Mouse (Mus musculus) hindbrain, embryonic 15.5 days (tissue): Measurements from ENCODE around the gene Hmbs. TPM values are rescaled to one million over a fixed set of nuclear protein-coding genes. Genes with fewer than 3 reads are reported as not detected.
"Not testable (repeated sequence)": the region's sequence is repeated elsewhere in the genome, so short reads cannot be mapped to it uniquely, and the experiment has no call there.

ENCODE experiments used
- ATAC-seq: fragments of 200-750 bp; cut with Nextera tagmentation; 2 replicates; pipeline ENCODE4 v1.8.0; 2017; ENCODE audit warnings: low read depth, moderate number of reproducible peaks, moderate TSS enrichment; ENCODE audit not compliant: low FRiP score
- H3K27ac ChIP-seq: fragments of 300-500 bp; sonication (generic); replicated peaks from 2 replicates; pipeline ENCODE4 v1.5.1; 2015; ENCODE audit warnings: mild to moderate bottlenecking, inconsistent platforms
- H3K27me3 ChIP-seq: fragments of 300-500 bp; sonication (generic); 2 replicates; pipeline ENCODE4 v1.6.1; 2015; ENCODE audit warnings: control low read depth, inconsistent platforms
- H3K36me3 ChIP-seq: fragments of 300-500 bp; sonication (generic); 2 replicates; pipeline ENCODE4 v1.6.1; 2015; ENCODE audit warnings: control low read depth, inconsistent platforms
- H3K4me1 ChIP-seq: fragments of 300-500 bp; sonication (generic); replicated peaks from 2 replicates; pipeline ENCODE4 v1.6.1; 2015; ENCODE audit warnings: control low read depth, inconsistent platforms
- H3K4me2 ChIP-seq: fragments of 300-500 bp; sonication (generic); 2 replicates; pipeline ENCODE4 v1.6.1; 2015; ENCODE audit warnings: moderate library complexity, mild to moderate bottlenecking, inconsistent platforms
- H3K4me3 ChIP-seq: fragments of 300-500 bp; sonication (generic); 2 replicates; pipeline ENCODE4 v1.5.1; 2015; ENCODE audit warnings: mild to moderate bottlenecking, inconsistent platforms
- H3K9ac ChIP-seq: fragments of 300-500 bp; sonication (generic); 2 replicates; pipeline ENCODE4 v1.6.1; 2015; ENCODE audit warnings: inconsistent platforms
- H3K9me3 ChIP-seq: fragments of 300-500 bp; sonication (generic); 2 replicates; pipeline ENCODE4 v1.6.1; 2016; ENCODE audit warnings: control low read depth, inconsistent platforms
- WGBS: fragments of 180-500 bp; shearing (Covaris S2); methylation state at CpG from one replicate; pipeline ENCODE4 v1.1.7; 2015; 5-methylcytosine and 5-hydroxymethylcytosine counted together
- polyA plus RNA-seq: library from polyadenylated mRNA; unstranded; fragments of >200 nt; fragmentation: Nextera tagmentation; extraction: Ambion mirVana; gene quantifications from 2 replicates; pipeline ENCODE4 v1.2.1, GENCODE M21; 2015

Hmbs gene
- 64.8 and 64.9 TPM in 2 replicates for polyA plus RNA-seq

DNA sequence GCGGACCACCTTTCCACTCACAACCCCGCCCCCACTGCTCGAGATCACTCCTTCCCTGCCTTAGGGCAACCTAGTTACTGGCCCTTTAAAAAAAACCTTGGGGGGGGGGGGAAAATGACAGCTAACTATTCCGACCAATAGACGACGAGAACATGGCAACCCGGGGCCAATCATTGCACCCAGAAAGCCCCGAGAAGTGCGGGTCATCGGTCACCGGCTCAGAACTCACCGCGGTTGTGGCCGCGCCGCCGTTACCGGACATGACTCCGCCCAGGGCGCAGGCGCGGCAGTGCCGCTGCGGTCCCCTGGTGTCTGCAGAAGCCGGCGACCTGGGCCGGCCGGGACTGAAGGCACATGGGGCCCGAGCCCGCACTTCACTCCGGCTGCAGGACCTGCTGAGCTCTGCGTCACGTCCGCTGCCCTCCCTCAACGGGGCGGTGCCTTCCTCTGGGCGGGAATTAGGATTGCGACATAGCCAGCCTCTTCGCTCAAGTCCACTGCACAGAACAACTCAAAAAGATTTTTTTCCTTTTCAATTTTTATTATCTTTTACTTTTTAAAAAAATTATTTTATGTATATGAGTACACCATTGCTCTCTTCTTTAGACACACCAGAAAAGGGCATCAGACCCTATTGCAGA is at the start of gene Hmbs:
TSS of gene Hmbs (minus strand) at position 448 of the 641 bp plus-strand sequence.
- peaks cover 19% of the 10 kb centered on the region for H3K36me3 ChIP-seq
- H3K27ac ChIP-seq: peak within 1 kb of the TSS; percentile 97
- peak within 1 kb of the TSS; percentile 64 for H3K4me2 ChIP-seq
- no peaks in the 10 kb centered on the region for H3K27me3 ChIP-seq
- WGBS: 0% methylated on average over 39 of the region's 39 CpGs
- H3K4me1 ChIP-seq: peaks cover 15% of the 10 kb centered on the region
- H3K9ac ChIP-seq: peak within 1 kb of the TSS; percentile 70
- peak within 1 kb of the TSS; percentile 67 for H3K4me3 ChIP-seq
- ATAC-seq: peak; percentile 96
- no peaks in the 10 kb centered on the region for H3K9me3 ChIP-seq

DNA sequence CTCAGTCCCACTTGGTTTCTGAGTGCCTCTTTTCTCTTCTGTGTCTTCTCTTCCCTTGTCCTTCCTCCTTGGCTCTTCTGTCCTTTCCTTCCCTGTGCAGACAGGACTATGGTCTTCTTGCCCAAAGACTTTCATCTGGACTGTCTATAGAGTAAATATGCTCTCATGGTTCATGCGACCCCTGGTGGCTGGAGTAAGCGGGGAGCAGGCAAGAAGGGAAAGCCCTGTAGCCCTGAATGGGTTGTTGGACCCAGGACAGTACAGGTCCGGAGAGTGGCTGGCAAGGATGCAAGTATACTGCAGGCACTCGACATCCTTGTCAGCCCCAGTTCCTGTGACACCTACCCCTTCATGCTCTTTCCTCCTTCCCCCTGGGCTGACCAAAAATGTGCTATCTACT is 47.4 kb upstream of the Hmbs start:
- no peak for ATAC-seq
- peaks cover 7% of the 10 kb centered on the region for H3K4me1 ChIP-seq
- H3K4me3 ChIP-seq: no peak overlapping the region
- H3K4me2 ChIP-seq: no peak overlapping the region
- H3K27ac ChIP-seq: no peak overlapping the region
- H3K9ac ChIP-seq: no peak overlapping the region
- H3K27me3 ChIP-seq: no peaks in the 10 kb centered on the region
- WGBS: 30% methylated on average over 4 of the region's 4 CpGs
- no peaks in the 10 kb centered on the region for H3K9me3 ChIP-seq
- H3K36me3 ChIP-seq: peaks cover 52% of the 10 kb centered on the region

DNA sequence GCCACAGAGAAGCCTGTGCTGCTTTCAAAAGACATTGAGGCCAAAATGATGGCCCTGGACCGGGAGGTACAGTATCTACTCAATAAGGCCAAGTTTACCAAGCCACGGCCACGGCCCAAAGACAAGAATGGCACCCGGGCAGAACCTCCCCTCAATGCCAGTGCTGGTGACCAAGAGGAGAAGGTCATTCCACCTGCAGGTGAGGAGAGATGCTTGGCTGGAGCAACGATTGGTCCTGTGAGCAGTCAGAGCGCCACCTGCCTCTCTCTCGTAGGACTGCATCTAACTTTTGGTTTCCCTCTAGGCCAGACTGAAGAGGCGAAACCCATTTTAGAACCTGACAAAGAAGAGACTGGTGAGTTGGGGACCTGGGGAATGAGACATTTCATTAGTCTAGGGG is 45.2 kb upstream of the Hmbs start:
- ATAC-seq: no peak
- H3K9ac ChIP-seq: no peak overlapping the region
- no peak overlapping the region for H3K27ac ChIP-seq
- peaks cover 74% of the 10 kb centered on the region for H3K36me3 ChIP-seq
- no peaks in the 10 kb centered on the region for H3K27me3 ChIP-seq
- no peak overlapping the region for H3K4me2 ChIP-seq
- no peaks in the 10 kb centered on the region for H3K4me1 ChIP-seq
- H3K4me3 ChIP-seq: no peak overlapping the region
- no peaks in the 10 kb centered on the region for H3K9me3 ChIP-seq
- WGBS: 63% methylated on average over 8 of the region's 8 CpGs

DNA sequence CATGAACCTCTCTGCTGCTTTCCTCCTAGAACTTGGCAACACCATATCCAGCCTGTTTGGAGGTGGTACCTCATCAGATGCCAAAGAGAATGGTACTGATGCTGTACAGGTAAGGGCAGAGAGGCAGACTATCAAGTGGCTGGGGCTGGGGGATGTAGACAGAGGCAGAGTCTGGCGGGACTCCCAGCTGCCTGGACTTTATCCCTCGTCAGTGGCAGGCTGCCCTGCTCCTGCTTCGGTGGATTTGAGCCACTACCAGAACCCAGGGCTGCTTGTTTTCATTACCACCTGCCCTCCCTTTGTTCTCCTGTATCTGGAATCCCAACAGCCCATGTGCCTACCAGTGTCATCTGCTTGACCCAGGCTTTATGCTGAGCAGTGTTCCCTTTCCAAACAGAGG is 43.2 kb upstream of the Hmbs start:
- Histone ChIP-seq H3K4me3 (no peak overlapping the region), H3K36me3 (peaks cover 95% of the 10 kb centered on the region), H3K4me2 (no peak overlapping the region), H3K27me3 (no peaks in the 10 kb centered on the region), H3K9me3 (no peaks in the 10 kb centered on the region), H3K9ac (no peak overlapping the region), H3K27ac (no peak overlapping the region), H3K4me1 (no peaks in the 10 kb centered on the region)
- 88% methylated on average over 3 of the region's 3 CpGs for WGBS
- ATAC-seq: no peak

DNA sequence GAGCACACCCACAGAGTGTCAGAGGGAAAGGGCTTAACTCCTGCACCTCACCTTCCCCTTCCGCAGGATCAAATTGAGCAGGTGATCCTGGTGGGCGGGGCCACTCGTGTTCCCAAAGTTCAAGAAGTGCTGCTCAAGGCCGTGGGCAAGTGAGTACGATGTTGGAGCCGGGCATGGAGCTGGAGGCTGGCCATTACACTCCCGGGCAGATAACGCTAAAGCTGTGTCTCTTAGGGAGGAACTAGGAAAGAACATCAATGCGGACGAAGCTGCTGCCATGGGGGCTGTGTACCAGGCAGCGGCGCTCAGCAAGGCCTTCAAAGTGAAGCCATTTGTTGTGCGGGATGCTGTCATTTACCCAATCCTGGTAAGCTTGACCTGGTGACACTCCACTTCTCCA is 40.6 kb upstream of the Hmbs start:
- H3K4me1 ChIP-seq: peaks cover 12% of the 10 kb centered on the region
- peaks cover 88% of the 10 kb centered on the region for H3K36me3 ChIP-seq
- no peak overlapping the region for H3K9ac ChIP-seq
- WGBS: 95% methylated on average over 13 of the region's 13 CpGs
- H3K4me3 ChIP-seq: no peak overlapping the region
- no peaks in the 10 kb centered on the region for H3K27me3 ChIP-seq
- no peak overlapping the region for H3K27ac ChIP-seq
- ATAC-seq: no peak
- H3K9me3 ChIP-seq: no peaks in the 10 kb centered on the region
- no peak overlapping the region for H3K4me2 ChIP-seq

DNA sequence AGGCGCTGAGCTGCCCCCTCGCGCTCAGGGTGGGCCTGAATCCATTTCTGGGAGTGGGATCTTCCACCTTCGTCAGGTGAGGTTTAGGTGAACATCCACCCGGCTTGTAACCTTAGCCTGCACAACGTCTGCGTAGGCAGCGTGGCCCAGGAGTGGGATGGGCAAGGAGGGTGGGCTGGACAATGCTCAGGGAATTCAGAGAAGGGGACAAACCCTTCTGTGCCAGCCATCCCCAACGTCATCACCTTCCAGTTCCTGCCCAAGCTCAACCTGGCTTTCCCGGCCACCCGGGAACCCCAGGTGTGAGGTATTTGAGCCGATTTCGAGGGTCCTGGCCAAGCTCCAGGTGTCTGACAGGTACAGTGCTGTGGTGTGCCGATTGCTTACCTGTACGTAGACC is 35.8 kb upstream of the Hmbs start:
- Histone ChIP-seq H3K36me3 (peaks cover 40% of the 10 kb centered on the region), H3K27me3 (no peaks in the 10 kb centered on the region), H3K4me3 (peak overlapping the region; percentile 77), H3K4me2 (peak overlapping the region; percentile 95), H3K4me1 (peaks cover 22% of the 10 kb centered on the region), H3K9ac (peak overlapping the region; percentile 83), H3K9me3 (no peaks in the 10 kb centered on the region), H3K27ac (peak overlapping the region; percentile 89)
- WGBS: 9% methylated on average over 15 of the region's 15 CpGs
- ATAC-seq: 0 out of 2 replicates have a peak, but pooled peaks have one; percentile 14

DNA sequence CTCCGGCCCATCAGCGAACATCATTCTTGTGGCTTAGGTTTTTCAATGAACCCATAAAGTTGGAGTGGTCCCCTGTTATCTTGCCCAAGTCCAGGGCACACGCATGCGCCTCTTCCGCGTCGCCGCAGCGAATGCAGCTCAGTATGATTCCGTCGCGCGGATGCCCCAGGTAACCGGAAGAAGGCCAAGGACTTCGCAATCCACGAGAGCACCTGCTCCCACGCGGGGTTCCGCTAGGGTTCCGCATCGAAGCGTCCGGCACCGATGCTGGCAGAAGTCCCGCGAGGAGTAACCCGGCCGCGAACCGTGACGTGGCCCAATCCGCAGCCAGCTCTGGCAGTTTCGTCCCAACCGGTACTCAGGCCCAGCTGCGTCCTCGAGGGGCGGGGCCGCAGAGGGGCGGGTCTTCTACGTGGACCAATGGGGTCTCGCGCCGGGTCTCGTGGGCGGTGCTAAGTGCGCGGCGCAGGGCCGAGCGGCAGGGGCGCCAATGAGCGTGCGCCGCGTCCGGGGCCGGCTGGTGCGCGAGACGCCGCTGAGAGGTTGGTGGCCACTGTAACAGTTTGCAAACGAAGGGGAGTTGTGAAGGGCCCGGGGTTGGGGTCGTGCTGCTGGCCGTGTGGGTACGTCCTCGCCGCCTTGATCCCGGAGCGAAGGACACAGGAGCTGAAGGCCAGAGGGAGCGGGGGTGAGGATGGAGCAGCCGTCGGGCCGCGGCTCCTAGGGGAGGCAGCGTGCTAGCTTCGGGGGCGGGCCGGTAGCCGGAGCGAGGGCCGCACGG is 35.2 kb upstream of the Hmbs start, which contains the start of gene Hyou1:
TSS of gene Hyou1 (plus strand) at position 437 of the 781 bp plus-strand sequence.
- H3K4me3 ChIP-seq: peak within 1 kb of the TSS; percentile 77
- peak within 1 kb of the TSS; percentile 89 for H3K27ac ChIP-seq
- H3K4me2 ChIP-seq: peak within 1 kb of the TSS; percentile 95
- no peaks in the 10 kb centered on the region for H3K9me3 ChIP-seq
- H3K4me1 ChIP-seq: peaks cover 22% of the 10 kb centered on the region
- H3K9ac ChIP-seq: peak within 1 kb of the TSS; percentile 83
- under 1% methylated on average over 80 of the region's 83 CpGs for WGBS
- peak; percentile 98 for ATAC-seq
- no peaks in the 10 kb centered on the region for H3K27me3 ChIP-seq
- H3K36me3 ChIP-seq: peaks cover 34% of the 10 kb centered on the region

DNA sequence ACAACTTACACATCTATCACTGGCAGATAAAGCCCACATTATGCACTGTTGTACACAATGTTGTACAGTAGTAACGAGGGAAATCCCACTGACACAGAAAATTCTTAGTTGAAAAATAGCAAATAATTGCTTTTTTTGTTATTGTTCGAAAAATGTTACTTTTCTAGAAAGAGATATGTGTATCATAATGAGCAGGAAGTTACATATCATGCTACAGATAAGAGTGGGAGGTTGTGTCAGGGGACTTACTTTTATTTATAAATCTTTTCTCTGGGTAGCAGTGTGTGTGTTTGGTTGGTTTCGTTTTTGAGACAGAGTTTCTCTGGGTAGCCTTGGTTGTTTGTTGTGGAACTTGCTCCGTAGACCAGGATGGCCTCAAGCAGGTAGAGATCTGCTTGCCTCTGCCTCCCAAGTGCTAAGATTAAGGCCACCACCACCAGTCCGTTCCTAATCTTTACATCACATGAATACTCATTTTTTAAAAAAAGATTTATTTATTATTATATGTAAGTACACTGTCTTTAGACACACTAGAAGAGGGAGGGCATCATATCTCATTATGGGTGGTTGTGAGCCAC is 34.2 kb upstream of the Hmbs start:
- ATAC-seq: no peak
- no peaks in the 10 kb centered on the region for H3K9me3 ChIP-seq
- WGBS: 90% methylated on average over 5 of the region's 5 CpGs
- H3K27ac ChIP-seq: peak overlapping the region; percentile 89
- peak overlapping the region; percentile 77 for H3K4me3 ChIP-seq
- peaks cover 24% of the 10 kb centered on the region for H3K36me3 ChIP-seq
- H3K27me3 ChIP-seq: no peaks in the 10 kb centered on the region
- peak overlapping the region; percentile 62 for H3K4me2 ChIP-seq
- peaks cover 22% of the 10 kb centered on the region for H3K4me1 ChIP-seq
- peak overlapping the region; percentile 62 for H3K9ac ChIP-seq

DNA sequence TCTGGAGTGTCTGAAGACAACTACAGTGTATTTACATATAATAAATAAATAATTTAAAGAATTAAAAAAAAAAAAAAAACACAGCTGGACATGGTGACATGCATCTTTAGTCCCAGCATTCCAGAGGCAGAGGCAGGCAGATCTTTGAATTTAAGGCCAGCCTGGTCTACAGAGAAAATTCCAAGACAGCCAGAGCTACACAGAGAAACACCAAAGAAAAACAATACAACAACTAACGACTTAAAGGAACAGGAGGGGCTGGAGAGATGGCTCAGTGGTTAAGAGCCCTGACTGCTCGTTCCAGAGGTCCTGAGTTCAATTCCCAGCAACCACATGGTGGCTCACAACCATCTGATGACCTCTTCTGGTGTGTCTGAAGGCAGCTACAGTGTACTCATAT is 33.3 kb upstream of the Hmbs start:
- H3K4me2 ChIP-seq, H3K27me3 ChIP-seq, H3K9ac ChIP-seq, ATAC-seq, H3K27ac ChIP-seq, H3K4me3 ChIP-seq, H3K9me3 ChIP-seq: not testable (repeated sequence)
- peaks cover 22% of the 10 kb centered on the region for H3K4me1 ChIP-seq
- 76% methylated on average over 2 of the region's 2 CpGs for WGBS
- peaks cover 15% of the 10 kb centered on the region for H3K36me3 ChIP-seq

DNA sequence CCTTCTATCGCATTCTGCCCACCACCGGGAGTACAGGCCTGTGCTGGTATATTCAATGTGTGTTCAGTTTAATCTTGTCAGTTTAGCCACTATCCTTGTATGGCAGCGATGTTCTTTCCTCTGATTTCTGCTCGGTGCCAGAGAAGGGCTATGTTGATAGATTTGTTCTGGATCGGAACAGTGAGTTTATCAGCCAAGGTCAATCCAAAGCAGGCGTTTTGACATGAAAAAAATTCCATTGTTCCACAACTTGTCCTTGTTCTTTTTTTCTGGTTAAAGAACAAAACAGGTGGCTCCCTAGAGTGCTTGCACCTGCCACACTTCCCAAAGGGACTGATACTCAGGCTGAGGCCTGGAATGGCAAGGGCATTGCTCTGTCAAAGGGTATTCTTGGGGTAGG is 32.1 kb upstream of the Hmbs start:
- Histone ChIP-seq H3K9ac (no peak overlapping the region), H3K4me2 (no peak overlapping the region), H3K27ac (no peak overlapping the region), H3K4me3 (no peak overlapping the region), H3K4me1 (peaks cover 22% of the 10 kb centered on the region), H3K27me3 (no peaks in the 10 kb centered on the region), H3K36me3 (0 out of 2 replicates have a peak, but pooled peaks cover 4% of the 10 kb centered on the region), H3K9me3 (no peaks in the 10 kb centered on the region)
- WGBS: 87% methylated on average over 6 of the region's 6 CpGs
- no peak for ATAC-seq

DNA sequence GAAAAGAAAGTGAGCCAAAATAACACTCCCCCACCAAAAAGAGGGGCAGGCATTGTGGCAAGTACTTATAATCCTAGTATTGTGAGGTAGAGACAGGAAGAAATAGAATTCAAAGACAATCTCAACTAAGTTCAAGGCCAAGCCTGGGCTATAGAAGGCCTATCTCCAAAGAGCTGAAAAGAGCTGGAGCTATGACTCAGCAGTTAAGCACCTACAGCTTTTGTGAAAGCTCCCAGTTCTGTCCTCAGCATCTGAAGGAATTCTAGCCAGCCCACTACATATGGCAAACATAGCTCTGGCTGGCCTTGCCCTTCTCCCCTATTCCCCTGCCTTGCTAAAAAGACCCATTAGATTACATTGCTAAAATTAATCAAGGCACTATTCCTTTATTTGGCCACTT is 29.4 kb upstream of the Hmbs start:
- Histone ChIP-seq H3K4me1 (peaks cover 7% of the 10 kb centered on the region), H3K36me3 (no peaks in the 10 kb centered on the region), H3K27me3 (no peaks in the 10 kb centered on the region), H3K4me2 (no peak overlapping the region), H3K9ac (no peak overlapping the region), H3K9me3 (no peaks in the 10 kb centered on the region), H3K27ac (no peak overlapping the region), H3K4me3 (no peak overlapping the region)
- ATAC-seq: no peak

DNA sequence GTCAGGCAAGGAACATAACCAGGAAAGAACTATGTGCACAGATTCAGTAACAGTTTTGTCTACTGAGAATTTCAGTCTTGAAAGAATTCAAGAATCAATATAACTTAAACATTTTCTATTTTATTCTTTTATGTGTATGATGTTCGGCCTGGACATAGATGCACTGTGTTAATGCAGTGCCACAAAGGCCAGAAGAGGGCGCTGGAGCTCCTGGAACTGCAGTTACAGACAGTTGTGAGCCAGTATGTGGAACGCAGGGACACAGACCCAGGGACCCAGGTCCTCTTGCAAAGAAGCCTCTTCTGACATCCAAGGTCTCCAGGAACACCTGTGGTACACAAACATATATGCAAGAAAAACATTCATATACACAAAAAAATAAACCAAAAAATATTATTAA is 20.5 kb upstream of the Hmbs start:
- no peak for ATAC-seq
- 66% methylated on average over 3 of the region's 3 CpGs for WGBS
- Histone ChIP-seq H3K27ac (no peak overlapping the region), H3K36me3 (peaks cover 5% of the 10 kb centered on the region), H3K27me3 (no peaks in the 10 kb centered on the region), H3K4me1 (peaks cover 9% of the 10 kb centered on the region), H3K9ac (no peak overlapping the region), H3K9me3 (no peaks in the 10 kb centered on the region), H3K4me2 (no peak overlapping the region), H3K4me3 (no peak overlapping the region)
